Mouse (Mus musculus) adrenal gland, adult 18-20 months (tissue): ENCODE results near the gene P2ry2. TPM values are rescaled to one million over a fixed set of nuclear protein-coding genes. Genes with fewer than 3 reads are reported as not detected.

Source experiments
- DNase-seq, 2 experiments: peaks; one replicate each; pipeline ENCODE4 v3.0.0; 2021 to 2022; ENCODE audit warnings: low spot score in 2 of 2
- total RNA-seq, 2 experiments: library from RNA; stranded (reverse); gene quantifications; 1 replicate in 1 of 2; 2 replicates in 1 of 2; pipeline ENCODE4 v1.2.3; 2021

The P2ry2 gene
- total RNA-seq, 2 experiments from 2014 or later, result 1.7 to 4.7 TPM

DNA sequence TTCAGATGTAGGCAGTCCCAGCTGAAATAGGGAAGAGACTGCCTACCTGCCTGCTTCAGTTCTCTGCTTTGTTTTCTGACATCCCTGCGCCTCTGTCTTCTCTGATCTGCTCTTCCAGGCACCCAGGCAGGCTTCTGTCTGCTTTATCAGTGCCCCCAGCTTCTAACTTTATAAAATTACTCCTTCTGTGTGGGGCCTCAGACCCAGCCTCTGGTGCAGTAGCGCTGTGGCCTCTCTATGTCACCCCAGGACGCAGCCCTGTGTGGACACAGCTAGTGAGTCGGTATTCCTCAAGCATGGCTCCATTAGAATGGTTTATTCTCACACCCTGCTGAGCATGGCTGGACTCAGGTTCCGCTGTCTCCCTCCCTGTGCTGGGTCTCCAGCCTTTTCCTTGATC, 62.6 kb downstream of the P2ry2 start:
- no peak for DNase-seq

Other genes starting within 250 kb of the P2ry2 start
- gene Relt, start 149.4 kb downstream of the P2ry2 start, total RNA-seq, result 1 to 10 TPM; 2.1 to 3.5 TPM
- gene Arhgef17, start 80.8 kb downstream of the P2ry2 start, total RNA-seq, result 10 to 100 TPM; 50.4 to 79.5 TPM
- 1 to 10 TPM; 3.1 to 5.4 TPM for gene P2ry6, start 38.2 kb downstream of the P2ry2 start, total RNA-seq
- gene Fchsd2, start 80.0 kb upstream of the P2ry2 start, total RNA-seq, result 10 to 100 TPM; 15.9 to 18.8 TPM